Mouse (Mus musculus): ENCODE measurements around the gene Fabp7.

Gene Fabp7

GRCm38 (mm10) chr10:57807754-57808153 lies 23.1 kb downstream of the Fabp7 start:
- DNase-seq: no peak

- DNase-seq: no peak
Observed at GRCm38 (mm10) chr10:57812161-57812856, 27.6 kb downstream of the Fabp7 start.

GRCm38 (mm10) chr10:57814295-57814694 lies 29.6 kb downstream of the Fabp7 start:
- no peak for DNase-seq

GRCm38 (mm10) chr10:57815869-57816268 lies 31.2 kb downstream of the Fabp7 start:
- no peak for DNase-seq

- no peak for DNase-seq
Observed at GRCm38 (mm10) chr10:57819209-57819608, 34.5 kb downstream of the Fabp7 start.

DNA sequence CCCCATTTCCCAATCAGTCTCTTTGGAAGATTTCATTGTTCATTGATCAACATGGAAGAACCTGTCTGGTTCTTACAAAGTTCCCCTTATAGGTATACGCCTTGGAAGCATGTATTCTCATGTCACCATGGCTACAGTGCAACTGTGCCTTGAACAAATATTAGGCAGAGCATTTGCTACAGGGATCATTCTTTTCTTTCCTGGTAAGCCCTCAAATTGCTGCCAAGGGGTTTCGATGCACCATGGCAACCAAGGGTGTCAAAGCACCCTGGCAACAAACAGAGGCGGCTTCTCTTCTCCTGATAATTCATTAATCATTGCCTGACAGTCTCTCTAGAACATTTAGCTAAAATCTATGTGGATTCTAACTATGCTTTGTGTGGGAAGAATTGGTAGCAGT lies 37.8 kb downstream of the Fabp7 start:
- DNase-seq: no peak

- no peak for DNase-seq
Observed at GRCm38 (mm10) chr10:57828649-57829048, 44.0 kb downstream of the Fabp7 start.

DNA sequence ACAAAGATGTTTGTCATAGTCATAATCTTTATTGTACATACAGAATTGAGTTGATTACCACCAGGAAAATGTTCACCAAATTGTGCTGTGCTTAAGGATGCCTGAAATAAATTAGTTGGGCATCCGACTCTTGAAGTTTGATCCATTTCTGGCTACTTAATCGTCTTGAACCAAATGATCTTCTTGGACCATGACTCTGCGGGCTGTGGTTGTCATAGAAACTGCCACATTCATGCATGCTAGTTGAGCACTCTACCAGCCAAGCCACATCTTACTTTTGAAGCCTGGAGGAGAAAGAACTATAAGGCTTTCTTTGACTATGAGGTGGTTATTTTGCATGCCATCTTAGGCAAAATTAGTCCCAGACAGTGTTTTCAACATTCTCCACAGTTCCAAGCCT lies 44.9 kb downstream of the Fabp7 start:
- DNase-seq: no peak

DNA sequence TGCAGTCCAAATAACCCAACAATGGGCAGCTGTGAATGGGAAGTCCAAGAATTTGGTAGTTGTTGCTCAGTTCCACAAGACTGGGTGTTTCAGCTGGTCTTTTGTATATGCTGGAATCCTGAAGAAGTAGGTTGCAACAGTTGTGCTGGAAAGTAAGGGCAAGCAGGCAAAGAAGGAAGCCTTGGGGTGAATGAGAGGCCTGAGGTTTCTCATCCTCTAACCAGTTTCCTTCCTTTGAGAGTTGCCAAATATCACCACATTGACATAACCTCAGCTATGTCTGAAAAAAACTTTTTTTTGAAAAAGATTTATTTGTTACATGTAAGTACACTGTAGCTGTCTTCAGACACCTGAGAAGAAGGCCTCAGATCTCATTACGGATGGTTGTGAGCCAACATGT lies 50.4 kb downstream of the Fabp7 start:
- no peak for DNase-seq

GRCm38 (mm10) chr10:57835982-57836381 lies 51.3 kb downstream of the Fabp7 start:
- no peak for DNase-seq

All from cerebellum, adult 18-20 months (tissue).